Mouse (Mus musculus) midbrain, postnatal 0 days (tissue): Measurements from ENCODE around the gene Ttc27. TPM values are rescaled to one million over a fixed set of nuclear protein-coding genes. Genes with fewer than 3 reads are reported as not detected.

Source experiments
- ATAC-seq: fragments of 200-750 bp; cut with Nextera tagmentation; 2 replicates; pipeline ENCODE4 v1.8.0; 2017; ENCODE audit warnings: moderate number of reproducible peaks, mild to moderate bottlenecking, moderate TSS enrichment, moderate library complexity; ENCODE audit not compliant: low FRiP score
- DNase-seq: peaks from one replicate; pipeline ENCODE4 v3.0.0-alpha.2; 2015; ENCODE audit warnings: low spot score
- H3K27ac ChIP-seq: fragments of 300-500 bp; sonication (generic); 2 replicates; pipeline ENCODE4 v1.5.1; 2014; ENCODE audit warnings: low read depth, mild to moderate bottlenecking, low read length, mixed read lengths
- H3K27me3 ChIP-seq: fragments of 300-500 bp; sonication (generic); 2 replicates; pipeline ENCODE4 v1.6.1; 2014; ENCODE audit warnings: low read length, control low read depth, mixed read lengths; ENCODE audit not compliant: insufficient read depth
- H3K36me3 ChIP-seq: fragments of 300-500 bp; sonication (generic); 2 replicates; pipeline ENCODE4 v1.6.1; 2014; ENCODE audit warnings: low read length, control low read depth, mixed read lengths; ENCODE audit not compliant: insufficient read depth
- H3K4me1 ChIP-seq: fragments of 300-500 bp; sonication (generic); 2 replicates; pipeline ENCODE4 v1.6.1; 2014; ENCODE audit warnings: mild to moderate bottlenecking, control low read depth, antibody characterized with exemption, low read length, mixed read lengths; ENCODE audit not compliant: insufficient read depth
- H3K4me2 ChIP-seq: fragments of 300-500 bp; sonication (generic); 2 replicates; pipeline ENCODE4 v1.6.1; 2014; ENCODE audit warnings: low read depth, mild to moderate bottlenecking, low read length, mixed read lengths; ENCODE audit not compliant: poor library complexity, severe bottlenecking
- H3K4me3 ChIP-seq: fragments of 300-500 bp; sonication (generic); 2 replicates; pipeline ENCODE4 v1.5.1; 2014; ENCODE audit warnings: low read depth, mild to moderate bottlenecking, low read length, moderate library complexity
- H3K9ac ChIP-seq: fragments of 300-500 bp; sonication (generic); replicated peaks from 2 replicates; pipeline ENCODE4 v1.6.1; 2014; ENCODE audit warnings: mild to moderate bottlenecking, low read length, moderate library complexity, mixed read lengths; ENCODE audit not compliant: poor library complexity, severe bottlenecking
- H3K9me3 ChIP-seq: fragments of 300-500 bp; sonication (generic); 2 replicates; pipeline ENCODE4 v1.6.1; 2016; ENCODE audit warnings: low read length, control low read depth
- CTCF ChIP-seq: IDR thresholded peaks from 2 replicates; pipeline ENCODE4 v1.5.1; 2016; ENCODE audit warnings: antibody characterized with exemption, mild to moderate bottlenecking
- WGBS: fragments of 180-500 bp; shearing (Covaris S2); extraction: QIAGEN DNeasy Blood & Tissue Kit; methylation state at CpG from one replicate; pipeline ENCODE4 v1.1.7; 2014; 5-methylcytosine and 5-hydroxymethylcytosine counted together
- polyA plus RNA-seq: library from polyadenylated mRNA; unstranded; fragments of >200 nt; fragmentation: Nextera tagmentation; extraction: Ambion mirVana; gene quantifications from 2 replicates; pipeline ENCODE4 v1.2.1, GENCODE M21; 2015
- total RNA-seq: library from RNA; depleted of rRNA; stranded (reverse); fragments of >200 nt; gene quantifications from 2 replicates; pipeline ENCODE4 v1.2.3, GENCODE M21; 2014

Gene Ttc27
- total and polyA plus RNA-seq, 2 experiments from 2014 or later = 12.6 to 13.0 TPM

GRCm38 (mm10) chr17:74870177-74871160, 152.9 kb downstream of the Ttc27 start:
- WGBS = 76% methylated on average over 14 of the region's 14 CpGs
- no peaks in the 10 kb centered on the region for H3K4me1 ChIP-seq
- TF ChIP-seq CTCF = no peak
- H3K9ac ChIP-seq = no peak overlapping the region
- no peaks in the 10 kb centered on the region for H3K36me3 ChIP-seq
- ATAC-seq = no peak
- no peak overlapping the region for H3K4me3 ChIP-seq
- no peak overlapping the region for H3K27ac ChIP-seq
- DNase-seq = no peak
- no peak overlapping the region for H3K4me2 ChIP-seq
- no peaks in the 10 kb centered on the region for H3K27me3 ChIP-seq
- H3K9me3 ChIP-seq = no peaks in the 10 kb centered on the region

GRCm38 (mm10) chr17:74872567-74872966, 155.0 kb downstream of the Ttc27 start:
- no peaks in the 10 kb centered on the region for H3K4me1 ChIP-seq
- no peak overlapping the region for H3K4me2 ChIP-seq
- H3K9me3 ChIP-seq = no peaks in the 10 kb centered on the region
- ATAC-seq (no peak), DNase-seq (no peak)
- no peak for TF ChIP-seq CTCF
- H3K27ac ChIP-seq = no peak overlapping the region
- WGBS = 91% methylated on average over 9 of the region's 9 CpGs
- no peak overlapping the region for H3K9ac ChIP-seq
- H3K4me3 ChIP-seq = no peak overlapping the region
- no peaks in the 10 kb centered on the region for H3K36me3 ChIP-seq
- H3K27me3 ChIP-seq = no peaks in the 10 kb centered on the region

GRCm38 (mm10) chr17:74873756-74874155, 156.2 kb downstream of the Ttc27 start:
- WGBS = 71% methylated on average over 1 of the region's 1 CpGs
- ATAC-seq (no peak), DNase-seq (no peak)
- TF ChIP-seq CTCF = no peak
- H3K4me3 ChIP-seq = no peak overlapping the region
- no peak overlapping the region for H3K27ac ChIP-seq
- no peaks in the 10 kb centered on the region for H3K36me3 ChIP-seq
- H3K27me3 ChIP-seq = no peaks in the 10 kb centered on the region
- H3K9me3 ChIP-seq = no peaks in the 10 kb centered on the region
- no peak overlapping the region for H3K4me2 ChIP-seq
- no peaks in the 10 kb centered on the region for H3K4me1 ChIP-seq
- no peak overlapping the region for H3K9ac ChIP-seq

- no peak for ATAC-seq
- Histone ChIP-seq H3K9me3 (no peaks in the 10 kb centered on the region), H3K4me3 (no peak overlapping the region), H3K4me2 (no peak overlapping the region), H3K36me3 (no peaks in the 10 kb centered on the region), H3K27me3 (no peaks in the 10 kb centered on the region), H3K4me1 (no peaks in the 10 kb centered on the region), H3K27ac (no peak overlapping the region), H3K9ac (no peak overlapping the region)
- no peak for DNase-seq
- WGBS = 90% methylated on average over 5 of the region's 5 CpGs
- TF ChIP-seq CTCF = no peak
Observed at GRCm38 (mm10) chr17:74875740-74876139, 158.2 kb downstream of the Ttc27 start.

- Histone ChIP-seq H3K9me3 (no peaks in the 10 kb centered on the region), H3K4me3 (no peak overlapping the region), H3K27ac (no peak overlapping the region), H3K36me3 (no peaks in the 10 kb centered on the region), H3K9ac (no peak overlapping the region), H3K4me2 (no peak overlapping the region), H3K4me1 (no peaks in the 10 kb centered on the region), H3K27me3 (no peaks in the 10 kb centered on the region)
- ATAC-seq (no peak), DNase-seq (no peak)
- no peak for TF ChIP-seq CTCF
- 74% methylated on average over 10 of the region's 10 CpGs for WGBS
Observed at GRCm38 (mm10) chr17:74876954-74877353, 159.4 kb downstream of the Ttc27 start.

- no peak for TF ChIP-seq CTCF
- Histone ChIP-seq H3K27me3 (no peaks in the 10 kb centered on the region), H3K9me3 (no peaks in the 10 kb centered on the region), H3K4me3 (no peak overlapping the region), H3K4me2 (no peak overlapping the region), H3K27ac (no peak overlapping the region), H3K4me1 (no peaks in the 10 kb centered on the region), H3K9ac (no peak overlapping the region), H3K36me3 (no peaks in the 10 kb centered on the region)
- ATAC-seq = no peak
- 70% methylated on average over 7 of the region's 7 CpGs for WGBS
- DNase-seq = no peak
Observed at GRCm38 (mm10) chr17:74879768-74880167, 162.2 kb downstream of the Ttc27 start.
